Mouse (Mus musculus) monocyte, adult 5-6 weeks (primary cell): ENCODE data around the gene Gm5108. TPM values are rescaled to one million over a fixed set of nuclear protein-coding genes. Genes with fewer than 3 reads are reported as not detected.

Source experiments
- ATAC-seq: fragments of 153-309, 156-312 bp; replicated peaks from 2 replicates; pipeline ENCODE4 v1.8.0; 2017; ENCODE audit warnings: mild to moderate bottlenecking; ENCODE audit not compliant: low TSS enrichment, insufficient number of reproducible peaks, severe bottlenecking, poor library complexity, low FRiP score
- total RNA-seq: library from RNA; stranded (forward); fragments of 200-1000, 200-491, 200-594 nt; gene quantifications from 3 replicates; pipeline ENCODE4 v1.2.3, GENCODE M21; 2017

The Gm5108 gene
- total RNA-seq, 1 experiment from 2014 or later = not detected

- no peak for ATAC-seq
Measured at GRCm38 (mm10) chr5:68011569-68011968, 70.1 kb downstream of the Gm5108 start.

GRCm38 (mm10) chr5:68012618-68013017 lies 71.1 kb downstream of the Gm5108 start:
- 0 out of 2 replicates have a peak, but pooled peaks have one; percentile 59 for ATAC-seq

GRCm38 (mm10) chr5:68020870-68021269 lies 79.4 kb downstream of the Gm5108 start:
- ATAC-seq = no peak

Other genes with a start within 250 kb of the Gm5108 start
- gene Atp8a1, start 94.2 kb upstream of the Gm5108 start, total RNA-seq = 30.1 to 51.4 TPM (median 30.5 TPM) in 3 replicates
- gene Gm21905, start 4.8 kb downstream of the Gm5108 start, total RNA-seq = not detected in 3 replicates
- not detected in 3 replicates for gene Grxcr1, start 90.2 kb downstream of the Gm5108 start, total RNA-seq